Mouse (Mus musculus): ENCODE data around the gene Ripk3.

The Ripk3 gene

GRCm38 (mm10) chr14:55788256-55789050 is at the start of gene Ripk3:
Ripk3 (minus strand) TSS chr14:55788865.
- DNase-seq: peak; percentile 76

- DNase-seq: no peak
Measured at GRCm38 (mm10) chr14:55838312-55838711, 49.6 kb upstream of the Ripk3 start.

- no peak for DNase-seq
Measured at GRCm38 (mm10) chr14:55834808-55835533, 46.3 kb upstream of the Ripk3 start.

- no peak for DNase-seq
Measured at GRCm38 (mm10) chr14:55833126-55833525, 44.5 kb upstream of the Ripk3 start.

GRCm38 (mm10) chr14:55830331-55830730 is 41.7 kb upstream of the Ripk3 start:
- peak; percentile 21 for DNase-seq

- peak; percentile 5 for DNase-seq
Measured at GRCm38 (mm10) chr14:55829854-55830253, 41.2 kb upstream of the Ripk3 start.

- DNase-seq: peak; percentile 3
Measured at GRCm38 (mm10) chr14:55828716-55829263, 40.1 kb upstream of the Ripk3 start.

- peak; percentile 20 for DNase-seq
Measured at GRCm38 (mm10) chr14:55826551-55827340, 38.1 kb upstream of the Ripk3 start.

GRCm38 (mm10) chr14:55826142-55826541 is 37.5 kb upstream of the Ripk3 start:
- peak; percentile 10 for DNase-seq

- peak; percentile 50 for DNase-seq
Measured at GRCm38 (mm10) chr14:55825216-55826051, 36.8 kb upstream of the Ripk3 start.

GRCm38 (mm10) chr14:55824481-55825215 is 36.0 kb upstream of the Ripk3 start:
- peak; percentile 25 for DNase-seq

GRCm38 (mm10) chr14:55824001-55824480 is 35.4 kb upstream of the Ripk3 start:
- DNase-seq: peak; percentile 6

- DNase-seq: peak; percentile 46
Measured at GRCm38 (mm10) chr14:55822991-55823762, 34.5 kb upstream of the Ripk3 start, which contains the start of gene Nfatc4. Nfatc4 (plus strand) TSS chr14:55823144.

- DNase-seq: peak; percentile 87
Measured at GRCm38 (mm10) chr14:55822435-55822990, 33.8 kb upstream of the Ripk3 start.

- peak; percentile 4 for DNase-seq
Measured at GRCm38 (mm10) chr14:55820576-55820975, 31.9 kb upstream of the Ripk3 start.

GRCm38 (mm10) chr14:55819845-55820405 is 31.3 kb upstream of the Ripk3 start:
- DNase-seq: peak; percentile 2

GRCm38 (mm10) chr14:55815310-55815751 is 26.7 kb upstream of the Ripk3 start:
- peak; percentile 20 for DNase-seq

- DNase-seq: peak; percentile 58
Measured at GRCm38 (mm10) chr14:55814885-55815284, 26.2 kb upstream of the Ripk3 start.
